Mouse (Mus musculus): ENCODE data around the gene Pla2g4b. TPM values are rescaled to one million over a fixed set of nuclear protein-coding genes. Genes with fewer than 3 reads are reported as not detected.

Pla2g4b gene
- polyA plus RNA-seq, 1 experiment = 12.9 TPM

- Histone ChIP-seq H3K4me3 (replicated peaks; ENCODE audit: insufficient read depth, low read depth, low read length) (no peak overlapping the region), H3K27ac (ENCODE audit: insufficient read depth, low read length) (no peak overlapping the region), H3K4me1 (ENCODE audit: control insufficient read depth, insufficient read depth, low read length) (peaks cover 3% of the 10 kb centered on the region), H3K27me3 (ENCODE audit: control insufficient read depth, insufficient read depth, low read length) (no peaks in the 10 kb centered on the region)
- no peak for DNase-seq
- WGBS = 92% methylated on average over 7 of the region's 7 CpGs
- no peak for TF ChIP-seq CTCF (IDR thresholded peaks at IDR 0.05; ENCODE audit: borderline replicate concordance, insufficient read depth, low read depth, low read length)
- TF ChIP-seq POLR2A (IDR thresholded peaks at IDR 0.05; ENCODE audit: borderline replicate concordance, insufficient read depth, low read length) = no peak
Measured at GRCm38 (mm10) chr2:120006696-120007095, 26.5 kb upstream of the Pla2g4b start.

GRCm38 (mm10) chr2:120007680-120008210, 25.5 kb upstream of the Pla2g4b start:
- Histone ChIP-seq H3K4me1 (ENCODE audit: control insufficient read depth, insufficient read depth, low read length) (peaks cover 6% of the 10 kb centered on the region), H3K4me3 (replicated peaks; ENCODE audit: insufficient read depth, low read depth, low read length) (no peak overlapping the region), H3K27me3 (ENCODE audit: control insufficient read depth, insufficient read depth, low read length) (no peaks in the 10 kb centered on the region), H3K27ac (ENCODE audit: insufficient read depth, low read length) (no peak overlapping the region)
- 78% methylated on average over 4 of the region's 4 CpGs for WGBS
- no peak for TF ChIP-seq CTCF (IDR thresholded peaks at IDR 0.05; ENCODE audit: borderline replicate concordance, insufficient read depth, low read depth, low read length)
- no peak for TF ChIP-seq POLR2A (IDR thresholded peaks at IDR 0.05; ENCODE audit: borderline replicate concordance, insufficient read depth, low read length)
- DNase-seq = no peak

DNA sequence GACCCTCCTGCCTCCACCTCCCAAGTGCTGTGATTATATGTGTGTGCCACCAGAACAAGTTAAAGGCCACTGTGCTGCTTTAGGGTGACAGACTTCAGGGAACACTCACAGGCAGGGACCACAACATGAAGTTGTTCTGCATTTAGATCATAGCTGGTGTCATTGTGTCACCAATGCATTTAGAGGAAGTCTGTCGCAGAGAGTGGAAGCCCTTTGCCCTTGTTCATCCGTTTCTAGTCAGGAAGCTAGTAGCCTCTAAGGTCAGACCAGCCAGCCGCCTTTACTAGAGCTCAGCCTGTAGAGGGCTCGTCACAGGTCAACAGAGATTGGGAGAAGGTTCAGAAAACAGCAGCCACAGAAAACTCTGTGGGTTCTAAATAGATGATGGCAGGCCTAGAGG, 24.5 kb upstream of the Pla2g4b start:
- no peak overlapping the region for H3K27ac ChIP-seq (ENCODE audit: insufficient read depth, low read length)
- DNase-seq = no peak
- H3K4me1 ChIP-seq (ENCODE audit: control insufficient read depth, insufficient read depth, low read length) = peaks cover 11% of the 10 kb centered on the region
- no peak for TF ChIP-seq POLR2A (IDR thresholded peaks at IDR 0.05; ENCODE audit: borderline replicate concordance, insufficient read depth, low read length)
- TF ChIP-seq CTCF (IDR thresholded peaks at IDR 0.05; ENCODE audit: borderline replicate concordance, insufficient read depth, low read depth, low read length) = no peak
- H3K4me3 ChIP-seq (replicated peaks; ENCODE audit: insufficient read depth, low read depth, low read length) = no peak overlapping the region
- 89% methylated on average over 4 of the region's 4 CpGs for WGBS
- H3K27me3 ChIP-seq (ENCODE audit: control insufficient read depth, insufficient read depth, low read length) = no peaks in the 10 kb centered on the region

DNA sequence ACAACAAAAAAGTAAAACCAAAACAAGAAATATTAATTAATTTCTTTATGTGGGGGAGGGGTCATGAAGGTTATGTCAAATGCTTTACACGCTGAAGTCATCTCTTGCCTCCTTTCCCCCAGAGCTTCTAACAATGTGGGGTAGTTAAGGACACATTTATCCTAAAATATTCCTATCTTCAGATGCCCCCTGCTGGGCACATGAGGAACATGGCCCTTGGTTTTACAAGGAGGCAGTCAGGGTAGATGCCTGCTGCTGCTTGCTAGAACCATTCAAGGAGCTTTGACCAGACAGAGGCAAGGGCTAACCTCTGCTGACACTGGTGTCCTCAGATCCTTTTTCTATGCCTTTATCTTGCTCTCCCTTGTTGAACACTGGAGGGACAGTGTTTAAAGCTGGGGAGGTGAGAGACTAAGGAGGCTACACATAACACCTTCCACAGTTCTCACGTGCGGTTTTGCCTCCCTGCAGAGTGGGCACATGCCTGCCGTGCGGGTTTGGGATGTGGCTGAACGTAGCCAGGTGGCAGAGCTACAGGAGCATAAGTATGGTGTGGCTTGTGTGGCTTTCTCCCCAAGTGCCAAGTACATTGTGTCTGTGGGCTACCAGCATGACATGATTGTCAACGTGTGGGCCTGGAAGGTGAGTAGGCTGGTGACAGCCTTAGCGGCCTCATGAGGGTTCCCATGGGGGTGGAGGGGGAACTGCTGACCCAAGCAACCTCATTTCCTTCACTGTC, 21.6 kb upstream of the Pla2g4b start:
- peak; percentile 52 to 57 for DNase-seq
- Histone ChIP-seq H3K27ac (ENCODE audit: insufficient read depth, low read length) (no peak overlapping the region), H3K27me3 (ENCODE audit: control insufficient read depth, insufficient read depth, low read length) (no peaks in the 10 kb centered on the region)

GRCm38 (mm10) chr2:120012924-120013323, 20.3 kb upstream of the Pla2g4b start:
- no peak for DNase-seq
- H3K4me1 ChIP-seq (ENCODE audit: control insufficient read depth, insufficient read depth, low read length) = peaks cover 11% of the 10 kb centered on the region
- WGBS = 91% methylated on average over 13 of the region's 13 CpGs
- H3K4me3 ChIP-seq (replicated peaks; ENCODE audit: insufficient read depth, low read depth, low read length) = no peak overlapping the region
- TF ChIP-seq CTCF (IDR thresholded peaks at IDR 0.05; ENCODE audit: borderline replicate concordance, insufficient read depth, low read depth, low read length) = no peak
- no peak for TF ChIP-seq POLR2A (IDR thresholded peaks at IDR 0.05; ENCODE audit: borderline replicate concordance, insufficient read depth, low read length)
- H3K27ac ChIP-seq (ENCODE audit: insufficient read depth, low read length) = no peak overlapping the region
- H3K27me3 ChIP-seq (ENCODE audit: control insufficient read depth, insufficient read depth, low read length) = no peaks in the 10 kb centered on the region

More for the DNA sequence above, 21.6 kb upstream of the Pla2g4b start:
- peaks cover 11% of the 10 kb centered on the region for H3K4me1 ChIP-seq (ENCODE audit: control insufficient read depth, insufficient read depth, low read length)
- no peak overlapping the region for H3K4me3 ChIP-seq (replicated peaks; ENCODE audit: insufficient read depth, low read depth, low read length)
- 15% methylated on average over 8 of the region's 8 CpGs for WGBS
- TF ChIP-seq POLR2A (IDR thresholded peaks at IDR 0.05; ENCODE audit: borderline replicate concordance, insufficient read depth, low read length) (no peak), CTCF (IDR thresholded peaks at IDR 0.05; ENCODE audit: borderline replicate concordance, insufficient read depth, low read depth, low read length) (peak; percentile 55; the same call in 1 of the 2 replicates)

- TF ChIP-seq CTCF (IDR thresholded peaks at IDR 0.05; ENCODE audit: borderline replicate concordance, insufficient read depth, low read depth, low read length) = no peak
- no peak for TF ChIP-seq POLR2A (IDR thresholded peaks at IDR 0.05; ENCODE audit: borderline replicate concordance, insufficient read depth, low read length)
- no peak overlapping the region for H3K4me3 ChIP-seq (replicated peaks; ENCODE audit: insufficient read depth, low read depth, low read length)
- 97% methylated on average over 2 of the region's 2 CpGs for WGBS
- peaks cover 11% of the 10 kb centered on the region for H3K4me1 ChIP-seq (ENCODE audit: control insufficient read depth, insufficient read depth, low read length)
- no peaks in the 10 kb centered on the region for H3K27me3 ChIP-seq (ENCODE audit: control insufficient read depth, insufficient read depth, low read length)
- no peak for DNase-seq
- no peak overlapping the region for H3K27ac ChIP-seq (ENCODE audit: insufficient read depth, low read length)
Measured at GRCm38 (mm10) chr2:120013831-120014486, 19.3 kb upstream of the Pla2g4b start.

GRCm38 (mm10) chr2:120015882-120016281, 17.3 kb upstream of the Pla2g4b start:
- DNase-seq = no peak
- no peak for TF ChIP-seq CTCF (IDR thresholded peaks at IDR 0.05; ENCODE audit: borderline replicate concordance, insufficient read depth, low read depth, low read length)
- no peak for TF ChIP-seq POLR2A (IDR thresholded peaks at IDR 0.05; ENCODE audit: borderline replicate concordance, insufficient read depth, low read length)
- Histone ChIP-seq H3K27me3 (ENCODE audit: control insufficient read depth, insufficient read depth, low read length) (no peaks in the 10 kb centered on the region), H3K27ac (ENCODE audit: insufficient read depth, low read length) (no peak overlapping the region), H3K4me3 (replicated peaks; ENCODE audit: insufficient read depth, low read depth, low read length) (no peak overlapping the region), H3K4me1 (ENCODE audit: control insufficient read depth, insufficient read depth, low read length) (peaks cover 11% of the 10 kb centered on the region)
- 95% methylated on average over 4 of the region's 4 CpGs for WGBS
